Mouse (Mus musculus) left cerebral cortex, adult 9 months (tissue): ENCODE results near the gene Olfr1208.

ENCODE experiments used
- DNase-seq, 2 experiments: peaks; one replicate each; pipeline ENCODE4 v3.0.0; 2022; ENCODE audit warnings: low spot score in 2 of 2

Gene Olfr1208

DNA sequence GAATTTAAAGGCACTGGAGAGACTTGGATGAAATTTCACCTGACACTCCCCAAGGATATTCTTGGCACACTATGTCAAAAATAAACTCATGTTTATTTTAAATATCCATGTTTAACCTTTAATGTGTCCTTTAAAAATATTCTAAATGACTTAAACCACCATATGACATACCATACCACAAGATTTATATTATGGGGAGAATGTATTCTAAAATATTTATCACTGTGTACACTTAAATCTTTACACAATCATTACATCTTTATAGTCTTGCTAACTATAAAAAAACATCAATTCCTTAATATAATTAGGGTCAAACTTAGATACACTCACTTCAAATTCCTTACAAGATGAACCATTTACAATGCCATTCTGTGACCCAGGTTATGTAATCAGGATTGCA, at the start of gene Olfr1208:
Gene Olfr1208 (minus strand): TSS at position 101 of the 400 bp plus-strand sequence.
- no peak for DNase-seq

DNA sequence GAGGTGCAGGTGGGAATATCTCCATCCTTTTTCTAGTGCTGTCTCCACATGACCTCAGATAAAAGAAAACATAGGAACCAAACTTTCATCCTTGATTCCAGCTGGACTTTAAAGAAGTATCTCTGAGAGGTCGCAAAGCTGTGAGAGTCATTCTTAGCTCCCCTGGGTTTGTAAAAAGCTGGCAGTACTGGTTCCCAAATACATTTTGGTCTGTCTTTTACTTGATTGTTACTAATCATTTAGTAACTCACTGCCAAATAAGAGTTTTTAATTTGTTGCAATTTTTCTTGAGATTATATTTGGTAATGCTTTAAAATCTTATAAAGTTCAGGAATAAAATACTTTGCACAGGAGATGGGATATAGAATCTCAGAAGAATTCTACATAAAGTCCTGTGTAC, 35.9 kb upstream of the Olfr1208 start, which contains the start of gene Olfr1211:
Gene Olfr1211 (minus strand): TSS at position 101 of the 400 bp plus-strand sequence.
- DNase-seq: no peak

DNA sequence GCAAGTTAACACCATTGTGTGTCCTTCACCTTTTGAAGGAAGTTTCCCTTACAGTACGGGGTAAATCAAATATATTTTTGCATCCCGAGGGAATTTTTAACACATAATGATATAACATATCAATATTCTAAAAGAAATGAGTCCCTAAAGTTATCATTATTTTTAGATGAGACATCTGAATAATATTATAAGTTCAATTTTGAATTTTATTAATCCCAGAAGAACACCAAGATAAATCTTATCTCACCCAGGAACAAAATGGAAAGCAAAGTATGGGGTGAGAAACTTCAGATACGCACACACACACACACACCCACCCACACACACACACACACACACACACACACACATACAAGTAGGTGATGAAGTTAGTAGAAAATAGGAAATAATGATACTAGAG, 12.9 kb upstream of the Olfr1208 start, which contains the start of gene Olfr1209:
Gene Olfr1209 (minus strand): TSS at position 101 of the 400 bp plus-strand sequence.
- no peak for DNase-seq

DNA sequence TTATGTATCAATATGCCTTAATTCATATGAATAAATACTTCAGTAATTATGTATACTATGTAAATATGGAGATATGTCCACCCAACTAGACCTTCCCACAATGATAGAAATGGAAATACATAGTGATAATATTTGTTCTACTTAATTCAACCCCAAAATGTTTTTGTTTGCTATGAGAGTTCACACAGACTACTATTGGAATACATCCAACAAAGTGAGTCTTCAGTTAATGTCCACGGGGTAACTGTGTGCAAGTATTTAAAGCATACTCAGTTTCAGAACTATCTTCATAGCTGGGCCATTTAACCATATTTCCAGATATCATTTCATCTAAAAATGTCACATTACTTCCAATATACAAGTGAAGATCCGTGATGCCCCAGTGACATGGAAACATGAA, 39.2 kb downstream of the Olfr1208 start, which contains the start of gene Olfr1206:
Gene Olfr1206 (plus strand): TSS at position 301 of the 400 bp plus-strand sequence.
- DNase-seq: no peak

DNA sequence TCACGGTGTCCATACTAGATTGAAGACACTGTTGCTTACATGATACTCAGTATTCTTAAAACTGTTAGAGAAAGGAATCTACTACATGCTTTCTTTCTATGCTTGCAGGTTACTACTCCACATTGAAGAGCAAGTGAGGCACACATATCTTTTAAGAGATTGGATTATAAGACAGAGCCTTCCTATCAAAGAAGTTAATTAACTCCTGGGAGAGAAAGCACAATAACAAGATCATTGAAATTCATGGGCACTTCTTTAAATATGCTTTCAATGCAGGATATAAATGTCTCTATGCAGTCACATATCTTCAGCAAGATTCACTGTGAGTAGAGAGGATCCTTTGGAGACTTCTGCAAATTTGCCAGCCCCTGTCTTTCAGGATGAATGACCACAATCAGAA, 53.1 kb downstream of the Olfr1208 start, which contains the start of gene Olfr1204:
Gene Olfr1204 (plus strand): TSS at position 301 of the 400 bp plus-strand sequence.
- no peak for DNase-seq
